Mouse (Mus musculus): ENCODE results near the gene Mcrs1. TPM values are rescaled to one million over a fixed set of nuclear protein-coding genes. Genes with fewer than 3 reads are reported as not detected.
A peak's percentile ranks its signal among the peaks of the same experiment; 100 is the strongest.

Gene Mcrs1
- 113 and 127 TPM in 2 replicates for total RNA-seq (2012; rRNA removed)

GRCm38 (mm10) chr15:99251626-99252380 lies at the start of gene Mcrs1:
TSS of gene Mcrs1 (minus strand) at chr15:99251961.
- Histone ChIP-seq H3K9me3 (ENCODE audit: control insufficient read depth, insufficient read depth, low read depth, low read length) (no peaks in the 10 kb centered on the region), H3K4me1 (ENCODE audit: control insufficient read depth in 2 of 2, insufficient read depth in 2 of 2, low read length in 2 of 2, poor library complexity in 1 of 2) (peaks cover 8 to 41% of the 10 kb centered on the region in 2 experiments), H3K4me3 (ENCODE audit: insufficient read depth in 1 of 2, low read depth in 1 of 2, low read length in 2 of 2, poor library complexity in 1 of 2, severe bottlenecking in 1 of 2) (peak within 1 kb of the TSS; percentile 78 to 100), H3K27ac (ENCODE audit: insufficient read depth, low read depth, low read length, poor library complexity, severe bottlenecking) (peak within 1 kb of the TSS; percentile 100), H3K9ac (ENCODE audit: insufficient read depth, low read depth, low read length, poor library complexity, severe bottlenecking) (peak within 1 kb of the TSS; percentile 100), H3K36me3 (ENCODE audit: control insufficient read depth, insufficient read depth, low read length, poor library complexity, severe bottlenecking) (peaks cover 22% of the 10 kb centered on the region)
- TF ChIP-seq HCFC1 (IDR thresholded peaks at IDR 0.05; ENCODE audit: borderline replicate concordance, insufficient read depth, low read length) (peak; percentile 79; the same call in 1 of the 2 replicates), ZNF384 (IDR thresholded peaks at IDR 0.05; ENCODE audit: low read depth, low read length) (no peak), CHD2 (IDR thresholded peaks at IDR 0.05; ENCODE audit: low read depth, low read length) (peak; percentile 68), ZC3H11A (IDR thresholded peaks at IDR 0.05; ENCODE audit: borderline replicate concordance, low read depth, low read length) (no peak), MAFK (IDR thresholded peaks at IDR 0.05; ENCODE audit: insufficient read depth, low read depth, low read length) (peak; percentile 2; the same call in 1 of the 2 replicates)
- in situ Hi-C loops (cut with MboI; ENCODE audit: low sequenced_read_pairs in 2 of 2, unreplicated experiment in 2 of 2) = no loop called here
- DNase-seq (ENCODE audit: low read depth, low spot score) = peak; percentile 98

DNA sequence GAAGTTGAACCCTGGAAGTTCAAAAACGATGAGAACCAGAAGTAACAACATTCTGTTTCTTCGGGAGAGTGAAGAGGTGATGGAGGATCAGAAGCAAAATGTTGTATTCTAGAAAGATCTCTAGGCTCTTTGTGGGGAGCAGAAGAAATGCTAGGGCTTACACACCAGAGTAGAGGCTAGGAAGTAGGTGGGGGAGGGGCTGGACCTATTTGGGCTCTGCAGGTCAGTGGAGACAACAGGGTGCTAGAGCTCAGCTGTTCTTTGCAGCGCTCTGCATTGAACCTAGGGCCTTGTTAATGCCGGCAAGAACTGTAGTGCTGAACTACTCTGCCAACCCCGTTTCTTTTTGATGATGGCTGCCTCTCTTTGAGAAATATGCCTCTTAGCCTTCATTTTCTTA lies 44.5 kb upstream of the Mcrs1 start:
- H3K9me3 ChIP-seq (ENCODE audit: control insufficient read depth, insufficient read depth, low read depth, low read length) = no peaks in the 10 kb centered on the region
- in situ Hi-C loops (cut with MboI; ENCODE audit: low sequenced_read_pairs in 2 of 2, unreplicated experiment in 2 of 2) = no loop called here
- TF ChIP-seq ZNF384 (IDR thresholded peaks at IDR 0.05; ENCODE audit: low read depth, low read length) (no peak), HCFC1 (IDR thresholded peaks at IDR 0.05; ENCODE audit: borderline replicate concordance, insufficient read depth, low read length) (no peak), MAFK (IDR thresholded peaks at IDR 0.05; ENCODE audit: insufficient read depth, low read depth, low read length) (no peak), CHD2 (IDR thresholded peaks at IDR 0.05; ENCODE audit: low read depth, low read length) (no peak), ZC3H11A (IDR thresholded peaks at IDR 0.05; ENCODE audit: borderline replicate concordance, low read depth, low read length) (no peak)
- H3K4me3 ChIP-seq (ENCODE audit: insufficient read depth in 1 of 2, low read depth in 1 of 2, low read length in 2 of 2, poor library complexity in 1 of 2, severe bottlenecking in 1 of 2) = peak overlapping the region; percentile 97 to 98; a peak in 2 of 4 replicates
- H3K27ac ChIP-seq (ENCODE audit: insufficient read depth, low read depth, low read length, poor library complexity, severe bottlenecking) = no peak overlapping the region; the same call in 1 of the 2 replicates
- no peak for DNase-seq (ENCODE audit: low read depth, low spot score)
- H3K36me3 ChIP-seq (ENCODE audit: control insufficient read depth, insufficient read depth, low read length, poor library complexity, severe bottlenecking) = no peaks in the 10 kb centered on the region
- H3K4me1 ChIP-seq (ENCODE audit: control insufficient read depth in 2 of 2, insufficient read depth in 2 of 2, low read length in 2 of 2, poor library complexity in 1 of 2) = peaks cover 0 to 3% of the 10 kb centered on the region in 2 experiments; a peak in 2 of 4 replicates
- H3K9ac ChIP-seq (ENCODE audit: insufficient read depth, low read depth, low read length, poor library complexity, severe bottlenecking) = no peak overlapping the region

GRCm38 (mm10) chr15:99295484-99295981 lies 43.8 kb upstream of the Mcrs1 start, which contains the start of gene Fam186b:
TSS of gene Fam186b (minus strand) at chr15:99295888.
- H3K9ac ChIP-seq (ENCODE audit: insufficient read depth, low read depth, low read length, poor library complexity, severe bottlenecking) = peak within 1 kb of the TSS; percentile 85
- no peaks in the 10 kb centered on the region for H3K9me3 ChIP-seq (ENCODE audit: control insufficient read depth, insufficient read depth, low read depth, low read length)
- H3K27ac ChIP-seq (ENCODE audit: insufficient read depth, low read depth, low read length, poor library complexity, severe bottlenecking) = peak within 1 kb of the TSS; percentile 96
- in situ Hi-C loops (cut with MboI; ENCODE audit: low sequenced_read_pairs in 2 of 2, unreplicated experiment in 2 of 2) = no loop called here
- no peaks in the 10 kb centered on the region for H3K36me3 ChIP-seq (ENCODE audit: control insufficient read depth, insufficient read depth, low read length, poor library complexity, severe bottlenecking)
- peak within 1 kb of the TSS; percentile 97 to 98 for H3K4me3 ChIP-seq (ENCODE audit: insufficient read depth in 1 of 2, low read depth in 1 of 2, low read length in 2 of 2, poor library complexity in 1 of 2, severe bottlenecking in 1 of 2)
- no peak for DNase-seq (ENCODE audit: low read depth, low spot score)
- TF ChIP-seq ZC3H11A (IDR thresholded peaks at IDR 0.05; ENCODE audit: borderline replicate concordance, low read depth, low read length) (no peak), CHD2 (IDR thresholded peaks at IDR 0.05; ENCODE audit: low read depth, low read length) (no peak), ZNF384 (IDR thresholded peaks at IDR 0.05; ENCODE audit: low read depth, low read length) (no peak), MAFK (IDR thresholded peaks at IDR 0.05; ENCODE audit: insufficient read depth, low read depth, low read length) (no peak), HCFC1 (IDR thresholded peaks at IDR 0.05; ENCODE audit: borderline replicate concordance, insufficient read depth, low read length) (no peak)
- peaks cover 0 to 3% of the 10 kb centered on the region in 2 experiments; a peak in 2 of 4 replicates for H3K4me1 ChIP-seq (ENCODE audit: control insufficient read depth in 2 of 2, insufficient read depth in 2 of 2, low read length in 2 of 2, poor library complexity in 1 of 2)

DNA sequence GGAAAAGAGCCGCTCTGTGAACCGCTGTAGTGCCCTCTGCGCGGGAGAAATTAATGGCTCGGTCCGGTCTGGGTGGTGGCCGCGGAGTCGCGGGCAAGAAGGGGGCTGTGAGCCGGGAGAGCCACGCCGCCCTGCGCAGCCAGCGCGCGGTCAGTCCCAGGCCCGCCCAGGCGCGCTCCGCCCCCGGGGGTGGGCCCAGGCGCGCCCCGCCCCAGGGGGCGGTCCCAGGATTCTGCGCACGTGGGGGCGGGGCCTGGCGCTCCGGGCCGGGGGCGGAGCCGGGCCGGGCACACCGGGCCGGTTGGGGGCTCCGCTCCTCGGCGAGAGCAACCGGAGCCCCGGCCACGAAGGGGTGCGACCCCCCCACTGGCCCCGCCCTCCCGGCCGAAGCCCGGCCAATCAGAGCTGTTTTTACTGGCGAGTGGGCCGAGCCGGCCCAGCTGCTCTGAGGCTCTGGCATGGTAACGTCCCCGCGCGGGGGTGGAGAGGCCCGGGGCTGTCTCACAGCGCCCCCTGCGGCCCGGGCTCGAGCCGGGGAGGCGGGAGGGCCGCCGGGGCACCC lies 43.1 kb upstream of the Mcrs1 start, which contains the start of gene Prpf40b:
Gene Prpf40b (plus strand): TSS at position 275 of the 562 bp plus-strand sequence.
- peak; percentile 63 for DNase-seq (ENCODE audit: low read depth, low spot score)
- Histone ChIP-seq H3K4me3 (ENCODE audit: insufficient read depth in 1 of 2, low read depth in 1 of 2, low read length in 2 of 2, poor library complexity in 1 of 2, severe bottlenecking in 1 of 2) (peak within 1 kb of the TSS; percentile 97 to 98), H3K9ac (ENCODE audit: insufficient read depth, low read depth, low read length, poor library complexity, severe bottlenecking) (peak within 1 kb of the TSS; percentile 85), H3K27ac (ENCODE audit: insufficient read depth, low read depth, low read length, poor library complexity, severe bottlenecking) (peak within 1 kb of the TSS; percentile 96), H3K4me1 (ENCODE audit: control insufficient read depth in 2 of 2, insufficient read depth in 2 of 2, low read length in 2 of 2, poor library complexity in 1 of 2) (peaks cover 0 to 3% of the 10 kb centered on the region in 2 experiments; a peak in 2 of 4 replicates), H3K36me3 (ENCODE audit: control insufficient read depth, insufficient read depth, low read length, poor library complexity, severe bottlenecking) (no peaks in the 10 kb centered on the region), H3K9me3 (ENCODE audit: control insufficient read depth, insufficient read depth, low read depth, low read length) (no peaks in the 10 kb centered on the region)
- in situ Hi-C loops (cut with MboI; ENCODE audit: low sequenced_read_pairs in 2 of 2, unreplicated experiment in 2 of 2) = no loop called here
- TF ChIP-seq ZNF384 (IDR thresholded peaks at IDR 0.05; ENCODE audit: low read depth, low read length) (no peak), HCFC1 (IDR thresholded peaks at IDR 0.05; ENCODE audit: borderline replicate concordance, insufficient read depth, low read length) (peak; percentile 60; the same call in 1 of the 2 replicates), MAFK (IDR thresholded peaks at IDR 0.05; ENCODE audit: insufficient read depth, low read depth, low read length) (no peak), CHD2 (IDR thresholded peaks at IDR 0.05; ENCODE audit: low read depth, low read length) (peak; percentile 42; the same call in 1 of the 2 replicates), ZC3H11A (IDR thresholded peaks at IDR 0.05; ENCODE audit: borderline replicate concordance, low read depth, low read length) (no peak)

All from ES-E14 (cell line).